Mouse (Mus musculus) testis, adult 2 months (tissue): ENCODE results near the gene Gm10447.

Experiments
- CTCF ChIP-seq: fragments of 200-500 bp; IDR thresholded peaks from 2 replicates; pipeline ENCODE4 v1.5.1; 2012; ENCODE audit warnings: low read depth, mild to moderate bottlenecking, inconsistent platforms, low read length, moderate library complexity; ENCODE audit not compliant: control insufficient read depth, insufficient read depth, insufficient replicate concordance
- POLR2A ChIP-seq: fragments of 200-500 bp; IDR thresholded peaks from 2 replicates; pipeline ENCODE4 v1.6.1; 2012; ENCODE audit warnings: low read depth, mild to moderate bottlenecking, inconsistent platforms, low read length, moderate library complexity; ENCODE audit not compliant: control insufficient read depth

GRCm38 (mm10) chr11:53457372-53457954 is 553 bp upstream of the Gm10447 start:
- TF ChIP-seq CTCF = no peak
- TF ChIP-seq POLR2A = no peak
